Mouse (Mus musculus) adrenal gland, postnatal 36 days (tissue): ENCODE results near the gene Defb11. TPM values are rescaled to one million over a fixed set of nuclear protein-coding genes. Genes with fewer than 3 reads are reported as not detected.
"Not testable (repeated sequence)": the region's sequence is repeated elsewhere in the genome, so short reads cannot be mapped to it uniquely, and the experiment has no call there.

ENCODE experiments used
- DNase-seq, 2 experiments: peaks; one replicate each; pipeline ENCODE4 v3.0.0; 2021; ENCODE audit warnings: mixed read lengths in 1 of 2
- long read RNA-seq, 2 experiments: library from polyadenylated mRNA; stranded (forward); transcript quantifications; one replicate each; pipeline ENCODE4 v2.0.0; 2021; ENCODE audit warnings: borderline sequencing depth in 2 of 2
- total RNA-seq, 2 experiments: library from RNA; stranded (reverse); gene quantifications; 2 replicates each; pipeline ENCODE4 v1.2.3; 2021

The Defb11 gene
- not detected for total RNA-seq
- long read RNA-seq, experiment 1: 0 reads
- long read RNA-seq, experiment 2: 0 reads

- DNase-seq: not testable (repeated sequence)
These were observed at the start of gene Defb11 for GRCm38 (mm10) chr8:21906290-21906689. Gene Defb11 (minus strand): TSS chr8:21906412.

GRCm38 (mm10) chr8:21955321-21955720, 49.1 kb upstream of the Defb11 start:
- peak; percentile 50 to 65 for DNase-seq

GRCm38 (mm10) chr8:21947311-21948017, 41.3 kb upstream of the Defb11 start:
- no peak for DNase-seq

- DNase-seq: no peak
These were observed 40.2 kb upstream of the Defb11 start, which contains the start of gene Defb13 for GRCm38 (mm10) chr8:21946462-21946861. Gene Defb13 (plus strand): TSS chr8:21946762.

GRCm38 (mm10) chr8:21938052-21938451, 31.8 kb upstream of the Defb11 start, which contains the start of gene Defb35:
Gene Defb35 (plus strand): TSS chr8:21938352.
- DNase-seq: not testable (repeated sequence)

GRCm38 (mm10) chr8:21932610-21933009, 26.4 kb upstream of the Defb11 start, which contains the start of gene Defb15:
Gene Defb15 (minus strand): TSS chr8:21932710.
- DNase-seq: no peak

- not testable (repeated sequence) for DNase-seq
These were observed 24.5 kb upstream of the Defb11 start for GRCm38 (mm10) chr8:21930754-21931153.

GRCm38 (mm10) chr8:21915625-21916024, 9.4 kb upstream of the Defb11 start:
- DNase-seq: no peak

- no peak for DNase-seq
These were observed 6.3 kb upstream of the Defb11 start for GRCm38 (mm10) chr8:21912554-21912953.

GRCm38 (mm10) chr8:21911931-21912330, 5.7 kb upstream of the Defb11 start:
- no peak for DNase-seq

- DNase-seq: not testable (repeated sequence)
These were observed 20.9 kb downstream of the Defb11 start, which contains the start of gene Defb9 for GRCm38 (mm10) chr8:21885321-21885720. Gene Defb9 (minus strand): TSS chr8:21885421.

- DNase-seq: not testable (repeated sequence)
These were observed 47.6 kb downstream of the Defb11 start, which contains the start of gene Defb10 for GRCm38 (mm10) chr8:21858586-21858985. Gene Defb10 (plus strand): TSS chr8:21858901.

Other genes with a start within 250 kb of the Defb11 start
- gene Defa34, start 240.6 kb downstream of the Defb11 start, total RNA-seq: not detected
- not detected for gene AY761184, start 202.8 kb downstream of the Defb11 start, total RNA-seq
- not detected for gene Defa24, start 171.9 kb downstream of the Defb11 start, total RNA-seq
- gene Defb50, start 82.9 kb downstream of the Defb11 start, total RNA-seq: not detected
- gene Defb2, start 66.5 kb downstream of the Defb11 start, total RNA-seq: not detected
- gene Defb10, start 47.5 kb downstream of the Defb11 start, total RNA-seq: not detected
- gene Defb9, start 21.0 kb downstream of the Defb11 start, total RNA-seq: not detected
- gene Defb15, start 26.3 kb upstream of the Defb11 start, total RNA-seq: not detected
- not detected for gene Defb35, start 31.9 kb upstream of the Defb11 start, total RNA-seq
- not detected for gene Defb13, start 40.4 kb upstream of the Defb11 start, total RNA-seq
- not detected for gene Fam90a1a, start 52.3 kb upstream of the Defb11 start, total RNA-seq
- gene Ccdc70, start 63.4 kb upstream of the Defb11 start, total RNA-seq: not detected
- gene Atp7b, start 153.9 kb upstream of the Defb11 start, total RNA-seq: 1 to 10 TPM in 1 of 2 experiments, under 1 TPM in 1; 0.76 to 1.4 TPM
- gene Alg11, start 154.3 kb upstream of the Defb11 start, total RNA-seq: 10 to 100 TPM; 40.6 to 43.2 TPM
- 1 to 10 TPM; 5.9 to 7.4 TPM for gene Nek5, start 218.6 kb upstream of the Defb11 start, total RNA-seq